Mouse (Mus musculus) ES-Bruce4 (cell line): Measurements from ENCODE around the gene Kdelc1.

Experiments used
- CTCF ChIP-seq: IDR thresholded peaks from one replicate; pipeline ENCODE4 v1.8.1; 2011; ENCODE audit warnings: low read depth, low read length
- POLR2A ChIP-seq: IDR thresholded peaks from one replicate; pipeline ENCODE4 v1.8.1; 2011; ENCODE audit warnings: low read length; ENCODE audit not compliant: insufficient read depth

- TF ChIP-seq POLR2A: no peak
- no peak for TF ChIP-seq CTCF
Measured at GRCm38 (mm10) chr1:44122256-44122655, 3.6 kb upstream of the Kdelc1 start.
